Mouse (Mus musculus): ENCODE measurements around the gene Itpk1.

DNA sequence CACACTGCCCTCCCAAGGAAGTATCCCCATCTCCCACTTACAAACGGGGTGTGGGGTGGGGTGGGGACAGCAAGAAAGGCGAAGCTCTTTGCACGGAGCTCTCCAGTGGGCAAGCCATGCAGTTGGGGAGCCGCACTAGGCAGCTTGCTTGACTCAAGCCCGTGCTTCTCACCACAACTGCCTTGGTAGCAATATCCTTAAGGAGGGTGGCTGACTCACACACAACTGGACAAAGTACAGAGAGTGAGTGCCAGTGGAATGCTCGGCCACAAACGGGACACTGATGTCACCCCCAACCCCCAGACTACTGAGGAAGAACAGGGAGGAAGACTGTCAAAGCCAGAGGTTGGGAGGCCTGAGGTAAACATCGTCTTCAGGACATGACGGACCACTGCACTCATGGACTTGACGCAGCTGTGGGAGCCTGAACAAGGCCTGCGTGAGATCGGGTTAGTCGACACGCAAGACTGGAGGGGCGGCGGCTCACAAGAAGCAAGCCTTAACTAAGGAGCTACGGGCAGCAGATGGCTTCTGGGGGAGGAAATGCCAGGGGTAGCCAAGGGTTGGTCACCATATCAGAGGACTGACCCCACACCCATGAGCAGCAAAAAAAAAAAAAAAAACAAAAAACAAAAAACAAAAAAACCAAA, 113.9 kb downstream of the Itpk1 start:
- no peak for TF ChIP-seq CTCF (IDR thresholded peaks at IDR 0.05; ENCODE audit: borderline replicate concordance, extremely low read depth, insufficient read depth, insufficient read length)
- TF ChIP-seq POLR2A (IDR thresholded peaks at IDR 0.05; ENCODE audit: borderline replicate concordance, extremely low read depth, insufficient read depth, insufficient read length, poor library complexity, severe bottlenecking), result no peak
